Mouse (Mus musculus) heart, embryonic 12.5 days (tissue): ENCODE results near the gene Ppa1. TPM values are rescaled to one million over a fixed set of nuclear protein-coding genes. Genes with fewer than 3 reads are reported as not detected.
"Not testable (repeated sequence)": the region's sequence is repeated elsewhere in the genome, so short reads cannot be mapped to it uniquely, and the experiment has no call there.

Experiments
- ATAC-seq: fragments of 200-750 bp; cut with Nextera tagmentation; 2 replicates; pipeline ENCODE4 v1.8.0; 2017; ENCODE audit warnings: moderate TSS enrichment, moderate library complexity; ENCODE audit not compliant: insufficient number of reproducible peaks, low FRiP score
- H3K27ac ChIP-seq: fragments of 300-500 bp; sonication (generic); 2 replicates; pipeline ENCODE4 v1.5.1; 2016; ENCODE audit warnings: mild to moderate bottlenecking, moderate library complexity; ENCODE audit not compliant: poor library complexity, severe bottlenecking
- H3K27me3 ChIP-seq: fragments of 300-500 bp; sonication (generic); replicated peaks from 2 replicates; pipeline ENCODE4 v1.6.1; 2016; ENCODE audit warnings: mild to moderate bottlenecking, moderate library complexity
- H3K36me3 ChIP-seq: fragments of 300-500 bp; sonication (generic); 2 replicates; pipeline ENCODE4 v1.6.1; 2016; ENCODE audit warnings: mild to moderate bottlenecking, moderate library complexity
- H3K4me1 ChIP-seq: fragments of 300-500 bp; sonication (generic); replicated peaks from 2 replicates; pipeline ENCODE4 v1.6.1; 2016; ENCODE audit warnings: mild to moderate bottlenecking
- H3K4me2 ChIP-seq: fragments of 300-500 bp; sonication (generic); 2 replicates; pipeline ENCODE4 v1.6.1; 2016; ENCODE audit warnings: mild to moderate bottlenecking, moderate library complexity
- H3K4me3 ChIP-seq: fragments of 300-500 bp; sonication (generic); 2 replicates; pipeline ENCODE4 v1.5.1; 2016; ENCODE audit warnings: mild to moderate bottlenecking
- H3K9ac ChIP-seq: fragments of 300-500 bp; sonication (generic); 2 replicates; pipeline ENCODE4 v1.6.1; 2016; ENCODE audit warnings: mild to moderate bottlenecking, moderate library complexity
- H3K9me3 ChIP-seq: fragments of 300-500 bp; sonication (generic); replicated peaks from 2 replicates; pipeline ENCODE4 v1.6.1; 2016; ENCODE audit warnings: mild to moderate bottlenecking, moderate library complexity
- WGBS: fragments of 180-500 bp; shearing (Covaris S2); methylation state at CpG from one replicate; pipeline ENCODE4 v1.1.7; 2016; 5-methylcytosine and 5-hydroxymethylcytosine counted together
- polyA plus RNA-seq: library from polyadenylated mRNA; unstranded; fragments of >200 nt; fragmentation: Nextera tagmentation; extraction: Ambion mirVana; gene quantifications from 2 replicates; pipeline ENCODE4 v1.2.1, GENCODE M21; 2016

Gene Ppa1
- 130 and 132 TPM in 2 replicates for polyA plus RNA-seq

GRCm38 (mm10) chr10:61647790-61648736, at the start of gene Ppa1:
Ppa1 (plus strand) TSS chr10:61648552.
- H3K9me3 ChIP-seq, result no peaks in the 10 kb centered on the region
- H3K27me3 ChIP-seq, result no peaks in the 10 kb centered on the region
- WGBS, result 2% methylated on average over 50 of the region's 50 CpGs
- peaks cover 17% of the 10 kb centered on the region for H3K36me3 ChIP-seq
- peak within 1 kb of the TSS; percentile 87 for H3K4me3 ChIP-seq
- peak; percentile 96 for ATAC-seq
- H3K4me1 ChIP-seq, result peaks cover 11% of the 10 kb centered on the region
- peak within 1 kb of the TSS; percentile 79 for H3K4me2 ChIP-seq
- peak within 1 kb of the TSS; percentile 83 for H3K27ac ChIP-seq
- peak within 1 kb of the TSS; percentile 89 for H3K9ac ChIP-seq

- H3K9ac ChIP-seq, result no peak overlapping the region
- H3K4me3 ChIP-seq, result no peak overlapping the region
- 68% methylated on average over 9 of the region's 9 CpGs for WGBS
- peaks cover 43% of the 10 kb centered on the region for H3K27me3 ChIP-seq
- peaks cover 4% of the 10 kb centered on the region for H3K4me1 ChIP-seq
- 0 out of 2 replicates have a peak, but pooled peaks cover 2% of the 10 kb centered on the region for H3K9me3 ChIP-seq
- H3K36me3 ChIP-seq, result no peaks in the 10 kb centered on the region
- H3K27ac ChIP-seq, result no peak overlapping the region
- ATAC-seq, result no peak
- H3K4me2 ChIP-seq, result no peak overlapping the region
Observed at GRCm38 (mm10) chr10:61599556-61600114, 48.7 kb upstream of the Ppa1 start.

DNA sequence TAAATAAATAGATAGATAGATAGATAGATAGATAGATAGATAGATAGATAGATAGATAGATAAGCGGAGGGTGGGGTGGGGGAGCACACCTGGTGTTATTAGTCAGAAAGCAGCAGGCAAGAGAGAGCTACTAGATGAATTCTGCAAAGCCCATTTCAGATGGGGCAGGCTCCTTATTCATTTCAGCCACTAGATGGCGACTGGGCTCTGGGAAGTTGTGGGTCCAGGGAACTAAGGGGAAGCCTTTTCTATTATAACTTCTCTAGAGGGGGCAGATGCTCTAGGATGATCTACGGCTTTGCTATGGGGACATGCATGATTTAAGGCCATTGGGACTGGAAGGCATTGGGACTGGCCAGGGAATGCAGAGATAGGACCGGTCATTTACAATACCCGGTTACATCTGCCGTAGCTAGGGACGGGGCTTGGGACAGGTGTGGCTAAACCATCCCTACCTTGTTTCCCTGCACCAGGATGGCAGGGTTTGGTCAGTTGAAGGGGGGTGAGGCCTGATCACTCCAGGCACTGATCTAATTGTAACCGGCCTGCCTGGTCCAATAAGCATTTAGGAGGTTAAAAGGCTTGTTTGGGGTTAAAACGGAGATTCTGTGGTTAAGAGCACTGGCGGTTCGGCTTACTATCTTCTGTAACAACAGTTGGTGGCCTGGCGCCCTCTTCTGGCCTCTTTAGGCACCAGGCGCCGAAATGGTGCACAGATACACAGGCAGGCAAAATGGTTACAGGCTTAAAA, 45.9 kb upstream of the Ppa1 start:
- Histone ChIP-seq H3K27me3 (peaks cover 20% of the 10 kb centered on the region), H3K4me1 (no peaks in the 10 kb centered on the region), H3K9ac (no peak overlapping the region), H3K36me3 (no peaks in the 10 kb centered on the region), H3K4me2 (peak overlapping the region; percentile 44), H3K9me3 (0 out of 2 replicates have a peak, but pooled peaks cover 2% of the 10 kb centered on the region), H3K4me3 (0 out of 2 replicates have a peak overlapping the region, but pooled peaks have one; percentile 5), H3K27ac (no peak overlapping the region)
- 0 out of 2 replicates have a peak, but pooled peaks have one; percentile 38 for ATAC-seq
- WGBS, result 9% methylated on average over 14 of the region's 14 CpGs

DNA sequence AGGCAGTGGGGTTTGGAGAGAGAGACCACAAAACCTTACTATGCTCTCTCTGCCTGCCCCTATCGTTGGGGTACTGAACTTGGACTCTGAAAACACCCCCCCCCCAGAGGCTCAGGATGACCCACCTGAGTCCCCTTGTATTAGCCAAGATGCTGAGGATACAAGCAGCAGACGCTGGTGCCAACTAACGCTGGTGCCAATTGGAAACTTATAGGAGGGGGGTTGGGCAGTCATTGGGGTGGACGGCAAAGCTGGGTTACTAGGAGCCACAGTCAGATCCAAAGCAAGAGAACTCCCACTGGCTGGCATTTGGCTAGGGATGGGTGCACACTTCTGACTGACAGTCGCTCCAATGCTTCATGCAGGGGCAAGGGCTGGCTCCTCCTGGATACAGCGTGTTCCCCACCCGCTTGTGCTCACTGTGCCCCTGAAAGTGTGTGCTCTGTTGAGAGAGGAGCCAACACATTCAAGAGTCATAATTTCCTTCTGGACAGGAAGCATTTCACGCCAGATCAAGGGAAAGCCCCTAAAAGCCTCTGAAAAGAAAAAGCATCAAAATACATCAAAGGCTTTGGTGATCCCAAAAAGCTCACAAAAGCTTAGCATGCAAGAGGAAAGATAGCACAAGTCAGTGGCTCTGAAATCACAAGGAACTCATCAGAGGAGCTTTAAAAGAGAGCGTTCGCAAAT, 43.8 kb upstream of the Ppa1 start:
- Histone ChIP-seq H3K4me2 (no peak overlapping the region), H3K9me3 (0 out of 2 replicates have a peak, but pooled peaks cover 2% of the 10 kb centered on the region), H3K36me3 (no peaks in the 10 kb centered on the region), H3K4me3 (no peak overlapping the region), H3K4me1 (no peaks in the 10 kb centered on the region), H3K9ac (no peak overlapping the region), H3K27ac (no peak overlapping the region), H3K27me3 (peaks cover 20% of the 10 kb centered on the region)
- 71% methylated on average over 10 of the region's 10 CpGs for WGBS
- no peak for ATAC-seq

- H3K36me3 ChIP-seq, H3K27ac ChIP-seq, ATAC-seq, H3K9me3 ChIP-seq, H3K4me1 ChIP-seq, H3K4me2 ChIP-seq, H3K9ac ChIP-seq, H3K4me3 ChIP-seq: not testable (repeated sequence)
- peaks cover 25% of the 10 kb centered on the region for H3K27me3 ChIP-seq
- 55% methylated on average over 11 of the region's 11 CpGs for WGBS
Observed at GRCm38 (mm10) chr10:61605381-61605780, 43.0 kb upstream of the Ppa1 start.

DNA sequence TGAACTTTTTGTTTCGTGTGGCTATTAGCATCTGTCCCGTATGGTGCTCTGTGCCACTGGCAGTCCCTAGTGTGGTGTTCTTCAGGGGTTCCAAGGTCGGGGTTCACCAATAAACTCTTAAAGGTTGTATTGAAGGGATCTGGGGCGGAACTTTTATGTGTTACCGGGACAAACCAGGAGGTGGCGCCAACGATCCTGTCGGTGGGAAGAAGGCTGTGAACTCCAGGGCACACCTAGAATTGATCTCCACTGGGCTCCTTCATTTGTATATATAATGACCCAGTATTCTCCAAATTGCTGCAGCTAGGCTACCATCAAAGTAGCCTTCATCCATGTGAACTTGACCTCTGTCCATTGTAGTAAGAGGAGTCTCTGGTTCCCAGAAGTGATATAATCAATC, 42.5 kb upstream of the Ppa1 start:
- H3K27me3 ChIP-seq, result peaks cover 25% of the 10 kb centered on the region
- H3K4me3 ChIP-seq, result no peak overlapping the region
- H3K9ac ChIP-seq, result no peak overlapping the region
- H3K4me1 ChIP-seq, result no peaks in the 10 kb centered on the region
- WGBS, result 8% methylated on average over 8 of the region's 8 CpGs
- no peak overlapping the region for H3K27ac ChIP-seq
- no peak for ATAC-seq
- 0 out of 2 replicates have a peak, but pooled peaks cover 2% of the 10 kb centered on the region for H3K9me3 ChIP-seq
- H3K36me3 ChIP-seq, result no peaks in the 10 kb centered on the region
- no peak overlapping the region for H3K4me2 ChIP-seq

DNA sequence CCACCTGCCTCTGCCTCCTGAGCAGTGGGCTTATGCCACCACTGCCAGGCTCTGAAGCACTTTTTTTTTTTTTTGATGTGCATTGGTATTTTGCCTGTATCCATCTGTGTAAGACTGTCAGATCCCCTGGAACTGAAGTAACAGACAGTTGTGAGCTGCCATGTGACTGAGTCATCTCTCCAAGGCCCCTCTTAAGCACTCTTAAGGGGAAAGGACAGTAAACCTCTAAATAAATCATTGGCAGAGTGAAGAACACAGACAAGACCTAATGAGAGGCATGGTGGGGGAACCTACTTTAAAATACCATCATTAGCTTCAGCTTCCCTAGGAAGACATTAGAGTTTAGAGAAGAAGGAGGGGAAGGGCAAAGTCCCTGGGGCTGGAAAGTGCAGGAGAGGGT, 40.1 kb upstream of the Ppa1 start:
- Histone ChIP-seq H3K27ac (no peak overlapping the region), H3K9me3 (no peaks in the 10 kb centered on the region; the same call in 1 of the 2 replicates), H3K4me2 (no peak overlapping the region), H3K4me3 (no peak overlapping the region), H3K9ac (no peak overlapping the region), H3K27me3 (peaks cover 25% of the 10 kb centered on the region), H3K4me1 (no peaks in the 10 kb centered on the region), H3K36me3 (no peaks in the 10 kb centered on the region)
- no peak for ATAC-seq

DNA sequence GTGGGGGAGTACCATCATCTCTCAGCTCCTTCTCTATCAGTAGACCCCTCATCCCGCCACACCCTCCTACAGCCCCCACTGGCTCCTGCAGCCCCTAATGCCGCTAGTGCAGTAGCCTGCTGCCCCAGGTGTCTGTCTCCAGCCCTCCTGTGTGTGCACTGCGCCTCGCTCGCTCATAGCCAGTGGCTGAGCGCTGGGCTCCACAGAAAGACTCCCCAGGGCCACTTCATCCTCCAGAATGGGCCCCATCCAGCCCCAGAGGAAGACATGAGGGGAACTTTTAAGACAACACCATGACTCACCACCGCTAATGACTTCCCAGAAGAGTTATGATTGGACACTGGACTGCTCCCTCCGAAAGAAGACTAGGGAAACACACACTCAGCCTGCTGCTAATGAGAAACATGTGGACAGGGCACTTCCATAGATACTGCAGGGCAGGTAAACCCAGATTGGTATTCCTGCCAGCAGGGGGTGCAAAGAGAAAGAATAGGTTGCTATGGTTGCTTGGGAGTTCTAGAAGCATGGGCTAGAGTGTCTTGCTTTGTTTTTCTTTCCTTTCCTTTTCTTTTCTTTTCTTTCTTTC, 37.6 kb upstream of the Ppa1 start:
- Histone ChIP-seq H3K27me3 (peaks cover 15% of the 10 kb centered on the region; the same call in 1 of the 2 replicates), H3K4me3 (no peak overlapping the region), H3K9me3 (no peaks in the 10 kb centered on the region; the same call in 1 of the 2 replicates), H3K9ac (no peak overlapping the region), H3K27ac (no peak overlapping the region), H3K36me3 (no peaks in the 10 kb centered on the region), H3K4me2 (no peak overlapping the region), H3K4me1 (no peaks in the 10 kb centered on the region)
- ATAC-seq, result no peak
- WGBS, result 72% methylated on average over 8 of the region's 8 CpGs

DNA sequence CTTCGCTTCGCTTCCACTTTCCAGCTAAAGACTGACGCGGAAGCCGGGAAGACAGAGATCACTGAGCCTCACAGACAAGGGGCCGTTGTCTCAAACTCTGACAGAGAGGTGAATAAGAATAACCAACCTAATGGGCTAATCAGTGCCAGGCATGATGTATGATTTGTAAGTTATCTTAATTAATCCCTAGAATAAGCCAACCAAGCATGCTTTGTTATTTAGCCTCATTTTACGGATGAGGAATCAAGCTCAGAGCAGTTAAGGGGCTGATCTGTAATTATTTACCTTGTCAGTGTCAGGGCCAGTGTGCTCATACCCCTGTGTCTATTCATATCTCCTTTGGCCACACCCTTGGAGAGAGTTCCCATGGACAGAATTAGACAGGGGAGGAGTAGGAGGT, 34.0 kb upstream of the Ppa1 start:
- Histone ChIP-seq H3K36me3 (no peaks in the 10 kb centered on the region), H3K4me2 (no peak overlapping the region)
- 87% methylated on average over 7 of the region's 7 CpGs for WGBS

GRCm38 (mm10) chr10:61618528-61618927, 29.8 kb upstream of the Ppa1 start:
- peaks cover 3% of the 10 kb centered on the region; the same call in 1 of the 2 replicates for H3K27me3 ChIP-seq
- WGBS, result 75% methylated on average over 2 of the region's 2 CpGs

More for the DNA sequence above, 34.0 kb upstream of the Ppa1 start:
- Histone ChIP-seq H3K27me3 (peaks cover 9% of the 10 kb centered on the region; the same call in 1 of the 2 replicates), H3K4me1 (no peaks in the 10 kb centered on the region), H3K9ac (no peak overlapping the region), H3K27ac (no peak overlapping the region), H3K4me3 (no peak overlapping the region), H3K9me3 (no peaks in the 10 kb centered on the region; the same call in none of the 2 replicates)
- ATAC-seq, result no peak

More at GRCm38 (mm10) chr10:61618528-61618927, 29.8 kb upstream of the Ppa1 start:
- Histone ChIP-seq H3K36me3 (no peaks in the 10 kb centered on the region), H3K9ac (no peak overlapping the region), H3K9me3 (no peaks in the 10 kb centered on the region; the same call in 1 of the 2 replicates), H3K4me3 (no peak overlapping the region), H3K4me2 (no peak overlapping the region), H3K4me1 (no peaks in the 10 kb centered on the region), H3K27ac (no peak overlapping the region)
- ATAC-seq, result no peak
